Mouse (Mus musculus): ENCODE measurements around the gene Pecam1. TPM values are rescaled to one million over a fixed set of nuclear protein-coding genes. Genes with fewer than 3 reads are reported as not detected.

Pecam1 gene
- total RNA-seq, 1 experiment: 83.9 TPM

DNA sequence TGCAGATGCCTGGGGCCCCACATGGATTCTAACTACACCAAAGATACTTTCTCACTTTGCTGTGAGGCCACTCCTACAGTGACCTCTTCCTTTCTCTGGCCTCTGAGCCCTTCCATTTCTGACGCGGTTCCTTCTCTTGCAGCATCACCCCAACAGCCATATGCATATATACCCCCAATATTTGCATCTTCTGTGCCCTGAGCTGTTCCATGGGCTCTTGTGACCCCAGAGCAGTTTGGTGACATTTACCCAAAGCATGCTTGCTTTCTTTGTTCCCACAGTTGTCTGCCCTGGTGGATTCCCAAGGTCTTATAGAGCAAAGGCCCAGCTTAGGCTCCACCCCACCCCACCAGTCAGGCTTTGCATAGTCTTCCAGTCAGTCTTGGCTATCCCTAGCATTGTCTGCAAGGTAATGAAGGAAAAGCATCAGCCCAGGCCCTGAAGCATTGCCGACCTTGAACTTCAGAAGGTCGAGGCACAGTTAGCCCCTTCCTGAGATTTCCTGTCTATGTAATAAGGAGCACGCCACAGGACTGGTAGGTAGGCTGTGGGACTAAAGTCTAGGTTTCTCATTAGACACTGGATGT, 77.4 kb downstream of the Pecam1 start:
- in situ Hi-C loops (cut with MboI; ENCODE audit: low sequenced_read_pairs in 2 of 2, unreplicated experiment in 2 of 2): no loop called here
- no peak overlapping the region for H3K4me3 ChIP-seq (ENCODE audit: insufficient read depth in 1 of 2, low read depth in 1 of 2, low read length in 2 of 2, poor library complexity in 1 of 2, severe bottlenecking in 1 of 2)
- DNase-seq (ENCODE audit: low read depth, low spot score): no peak
- peaks cover 32 to 57% of the 10 kb centered on the region in 2 experiments for H3K4me1 ChIP-seq (ENCODE audit: control insufficient read depth in 2 of 2, insufficient read depth in 2 of 2, low read length in 2 of 2, poor library complexity in 1 of 2)
- no peak overlapping the region for H3K27ac ChIP-seq (ENCODE audit: insufficient read depth, low read depth, low read length, poor library complexity, severe bottlenecking)
- no peak for TF ChIP-seq HCFC1 (IDR thresholded peaks at IDR 0.05; ENCODE audit: borderline replicate concordance, insufficient read depth, low read length)
- TF ChIP-seq ZNF384 (IDR thresholded peaks at IDR 0.05; ENCODE audit: low read depth, low read length): no peak
- TF ChIP-seq CHD2 (IDR thresholded peaks at IDR 0.05; ENCODE audit: low read depth, low read length): no peak
- TF ChIP-seq ZC3H11A (IDR thresholded peaks at IDR 0.05; ENCODE audit: borderline replicate concordance, low read depth, low read length): no peak
- TF ChIP-seq MAFK (IDR thresholded peaks at IDR 0.05; ENCODE audit: insufficient read depth, low read depth, low read length): no peak
- H3K36me3 ChIP-seq (ENCODE audit: control insufficient read depth, insufficient read depth, low read length, poor library complexity, severe bottlenecking): peaks cover 11% of the 10 kb centered on the region; the same call in 1 of the 2 replicates
- H3K9me3 ChIP-seq (ENCODE audit: control insufficient read depth, insufficient read depth, low read depth, low read length): no peaks in the 10 kb centered on the region
- H3K9ac ChIP-seq (ENCODE audit: insufficient read depth, low read depth, low read length, poor library complexity, severe bottlenecking): no peak overlapping the region

DNA sequence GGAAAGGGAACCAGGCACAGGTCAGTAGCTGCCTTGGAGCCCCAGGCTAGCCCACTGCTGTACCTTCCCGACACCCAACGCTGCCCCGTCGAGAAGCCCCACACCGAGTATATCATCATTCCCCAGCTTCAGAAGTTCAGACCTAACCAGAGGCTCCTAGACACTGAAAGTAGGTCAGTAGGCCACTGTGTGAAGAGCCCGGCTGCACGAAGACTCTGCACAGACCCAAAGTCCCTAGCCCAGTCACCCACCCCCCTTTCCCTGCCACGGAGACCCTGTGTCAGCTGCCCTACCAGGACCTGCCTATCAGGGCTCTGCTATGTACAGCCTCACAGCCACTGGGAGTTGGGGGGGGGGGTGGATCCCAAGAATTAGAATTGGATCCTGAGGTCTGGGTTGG, 78.6 kb downstream of the Pecam1 start:
- H3K4me3 ChIP-seq (ENCODE audit: insufficient read depth in 1 of 2, low read depth in 1 of 2, low read length in 2 of 2, poor library complexity in 1 of 2, severe bottlenecking in 1 of 2): no peak overlapping the region
- H3K9ac ChIP-seq (ENCODE audit: insufficient read depth, low read depth, low read length, poor library complexity, severe bottlenecking): no peak overlapping the region
- no peaks in the 10 kb centered on the region for H3K9me3 ChIP-seq (ENCODE audit: control insufficient read depth, insufficient read depth, low read depth, low read length)
- in situ Hi-C loops (cut with MboI; ENCODE audit: low sequenced_read_pairs in 2 of 2, unreplicated experiment in 2 of 2): no loop called here
- H3K27ac ChIP-seq (ENCODE audit: insufficient read depth, low read depth, low read length, poor library complexity, severe bottlenecking): no peak overlapping the region
- peaks cover 31 to 57% of the 10 kb centered on the region in 2 experiments for H3K4me1 ChIP-seq (ENCODE audit: control insufficient read depth in 2 of 2, insufficient read depth in 2 of 2, low read length in 2 of 2, poor library complexity in 1 of 2)
- TF ChIP-seq ZNF384 (IDR thresholded peaks at IDR 0.05; ENCODE audit: low read depth, low read length): no peak
- no peak for TF ChIP-seq ZC3H11A (IDR thresholded peaks at IDR 0.05; ENCODE audit: borderline replicate concordance, low read depth, low read length)
- no peak for TF ChIP-seq HCFC1 (IDR thresholded peaks at IDR 0.05; ENCODE audit: borderline replicate concordance, insufficient read depth, low read length)
- no peak for TF ChIP-seq MAFK (IDR thresholded peaks at IDR 0.05; ENCODE audit: insufficient read depth, low read depth, low read length)
- TF ChIP-seq CHD2 (IDR thresholded peaks at IDR 0.05; ENCODE audit: low read depth, low read length): no peak
- DNase-seq (ENCODE audit: low read depth, low spot score): no peak
- H3K36me3 ChIP-seq (ENCODE audit: control insufficient read depth, insufficient read depth, low read length, poor library complexity, severe bottlenecking): peaks cover 7% of the 10 kb centered on the region; the same call in 1 of the 2 replicates

DNA sequence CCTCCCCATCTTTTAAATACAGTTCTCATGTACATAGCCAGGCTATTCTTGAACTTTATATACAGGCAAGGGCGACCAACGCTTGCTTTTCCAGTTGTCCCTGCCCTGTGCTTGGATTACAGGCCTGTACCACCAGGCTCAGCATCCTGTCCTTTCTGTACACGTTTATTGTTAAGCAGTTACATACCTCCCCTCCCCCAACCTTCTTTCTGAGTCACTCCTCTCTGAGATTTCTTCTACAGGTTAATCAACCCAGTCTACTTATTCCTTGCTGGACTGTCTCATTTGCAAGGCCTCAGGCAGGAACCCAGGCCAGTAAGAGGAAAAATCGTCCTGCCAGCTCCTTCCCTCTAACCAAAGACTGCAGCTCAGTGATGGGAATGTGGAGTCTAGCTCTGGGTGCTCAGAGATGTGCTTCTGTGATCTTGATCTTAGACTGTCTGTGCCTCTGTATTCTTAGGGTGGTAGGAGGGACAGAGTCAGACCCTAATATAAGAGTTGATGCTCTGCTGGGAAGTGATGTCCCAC, 79.4 kb downstream of the Pecam1 start:
- in situ Hi-C loops (cut with MboI; ENCODE audit: low sequenced_read_pairs in 2 of 2, unreplicated experiment in 2 of 2): no loop called here
- H3K36me3 ChIP-seq (ENCODE audit: control insufficient read depth, insufficient read depth, low read length, poor library complexity, severe bottlenecking): peaks cover 7% of the 10 kb centered on the region; the same call in 1 of the 2 replicates
- no peak overlapping the region for H3K27ac ChIP-seq (ENCODE audit: insufficient read depth, low read depth, low read length, poor library complexity, severe bottlenecking)
- H3K4me1 ChIP-seq (ENCODE audit: control insufficient read depth in 2 of 2, insufficient read depth in 2 of 2, low read length in 2 of 2, poor library complexity in 1 of 2): peaks cover 33 to 62% of the 10 kb centered on the region in 2 experiments
- no peak overlapping the region; the same call in 1 of the 2 replicates for H3K9ac ChIP-seq (ENCODE audit: insufficient read depth, low read depth, low read length, poor library complexity, severe bottlenecking)
- TF ChIP-seq HCFC1 (IDR thresholded peaks at IDR 0.05; ENCODE audit: borderline replicate concordance, insufficient read depth, low read length) (no peak), ZC3H11A (IDR thresholded peaks at IDR 0.05; ENCODE audit: borderline replicate concordance, low read depth, low read length) (no peak), MAFK (IDR thresholded peaks at IDR 0.05; ENCODE audit: insufficient read depth, low read depth, low read length) (no peak), ZNF384 (IDR thresholded peaks at IDR 0.05; ENCODE audit: low read depth, low read length) (no peak), CHD2 (IDR thresholded peaks at IDR 0.05; ENCODE audit: low read depth, low read length) (no peak)
- H3K4me3 ChIP-seq (ENCODE audit: insufficient read depth in 1 of 2, low read depth in 1 of 2, low read length in 2 of 2, poor library complexity in 1 of 2, severe bottlenecking in 1 of 2): no peak overlapping the region
- H3K9me3 ChIP-seq (ENCODE audit: control insufficient read depth, insufficient read depth, low read depth, low read length): no peaks in the 10 kb centered on the region
- DNase-seq (ENCODE audit: low read depth, low spot score): no peak

DNA sequence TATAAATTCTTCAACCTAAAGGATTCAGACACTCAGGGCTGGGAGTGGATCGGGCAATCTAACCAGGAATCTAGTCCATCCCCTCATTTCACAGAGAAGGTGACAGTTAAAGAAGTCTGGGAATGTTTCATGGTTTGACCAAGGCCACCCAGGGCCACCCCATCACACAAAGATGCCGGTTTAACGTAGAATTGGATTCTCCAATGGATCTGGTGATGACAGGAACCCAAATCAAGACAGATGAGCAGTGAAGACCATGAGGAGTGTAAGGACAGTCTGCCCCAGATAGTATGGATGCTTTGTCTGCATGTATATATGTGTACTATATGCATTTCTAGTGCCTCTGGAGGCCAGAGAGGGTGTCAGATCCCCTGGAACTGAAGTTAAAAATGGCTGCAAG, 80.2 kb downstream of the Pecam1 start:
- no peak for DNase-seq (ENCODE audit: low read depth, low spot score)
- no peaks in the 10 kb centered on the region for H3K9me3 ChIP-seq (ENCODE audit: control insufficient read depth, insufficient read depth, low read depth, low read length)
- H3K36me3 ChIP-seq (ENCODE audit: control insufficient read depth, insufficient read depth, low read length, poor library complexity, severe bottlenecking): peaks cover 2% of the 10 kb centered on the region; the same call in 1 of the 2 replicates
- peaks cover 36 to 60% of the 10 kb centered on the region in 2 experiments for H3K4me1 ChIP-seq (ENCODE audit: control insufficient read depth in 2 of 2, insufficient read depth in 2 of 2, low read length in 2 of 2, poor library complexity in 1 of 2)
- in situ Hi-C loops (cut with MboI; ENCODE audit: low sequenced_read_pairs in 2 of 2, unreplicated experiment in 2 of 2): no loop called here
- H3K27ac ChIP-seq (ENCODE audit: insufficient read depth, low read depth, low read length, poor library complexity, severe bottlenecking): no peak overlapping the region
- no peak overlapping the region for H3K4me3 ChIP-seq (ENCODE audit: insufficient read depth in 1 of 2, low read depth in 1 of 2, low read length in 2 of 2, poor library complexity in 1 of 2, severe bottlenecking in 1 of 2)
- TF ChIP-seq ZNF384 (IDR thresholded peaks at IDR 0.05; ENCODE audit: low read depth, low read length) (no peak), HCFC1 (IDR thresholded peaks at IDR 0.05; ENCODE audit: borderline replicate concordance, insufficient read depth, low read length) (no peak), MAFK (IDR thresholded peaks at IDR 0.05; ENCODE audit: insufficient read depth, low read depth, low read length) (no peak), ZC3H11A (IDR thresholded peaks at IDR 0.05; ENCODE audit: borderline replicate concordance, low read depth, low read length) (no peak), CHD2 (IDR thresholded peaks at IDR 0.05; ENCODE audit: low read depth, low read length) (no peak)
- no peak overlapping the region for H3K9ac ChIP-seq (ENCODE audit: insufficient read depth, low read depth, low read length, poor library complexity, severe bottlenecking)
